Mouse (Mus musculus): ENCODE data around the gene Mut.
A peak's percentile ranks its signal among the peaks of the same experiment; 100 is the strongest.

Mut gene

DNA sequence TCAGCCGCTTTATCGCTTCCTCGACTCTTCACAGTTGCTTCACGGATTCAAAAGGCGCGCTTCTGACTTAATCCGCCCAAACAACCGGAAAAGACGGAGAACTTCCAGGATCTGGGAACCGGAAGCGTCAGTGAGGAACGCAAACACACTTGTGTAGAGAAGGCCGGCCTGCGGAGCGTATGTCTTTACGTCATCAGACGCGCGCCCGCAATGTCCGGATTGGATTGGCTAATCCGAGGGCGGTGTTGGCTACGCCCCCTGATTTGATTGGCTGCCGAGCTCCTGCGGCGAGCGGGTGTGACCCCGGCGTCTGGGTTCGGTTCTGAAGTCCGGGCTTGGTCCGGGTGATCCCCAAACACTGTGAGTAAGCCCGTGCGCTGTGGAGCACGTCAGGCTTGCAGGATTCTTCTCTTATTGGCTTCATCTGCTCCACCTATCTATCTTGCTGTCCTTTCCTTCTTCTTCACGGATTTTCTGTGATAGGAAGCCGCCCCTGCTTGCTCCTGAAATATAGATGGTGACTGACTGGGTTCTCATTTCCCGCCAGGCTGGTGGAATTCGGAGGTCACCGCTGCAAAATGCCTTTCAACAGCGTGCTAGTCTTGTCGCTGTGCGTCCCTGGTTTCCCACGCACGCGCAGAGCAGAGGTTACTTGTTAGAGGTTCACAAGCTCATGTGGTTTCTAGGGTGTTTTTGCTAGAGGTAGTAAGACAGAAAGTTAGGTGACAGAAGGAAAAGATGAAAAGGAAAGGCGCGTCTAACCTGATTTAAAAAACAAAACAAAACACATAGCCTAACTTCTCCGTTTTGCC, at the start of gene Mut, which contains the start of gene Cenpq:
Gene Mut, plus strand, starts transcription at position 266 of the 812 bp plus-strand sequence.
Gene Cenpq, minus strand, starts transcription at position 628 of the 812 bp plus-strand sequence.
- peak; percentile 99 for DNase-seq

GRCm38 (mm10) chr17:40885155-40885554, 49.3 kb upstream of the Mut start:
- no peak for DNase-seq

DNA sequence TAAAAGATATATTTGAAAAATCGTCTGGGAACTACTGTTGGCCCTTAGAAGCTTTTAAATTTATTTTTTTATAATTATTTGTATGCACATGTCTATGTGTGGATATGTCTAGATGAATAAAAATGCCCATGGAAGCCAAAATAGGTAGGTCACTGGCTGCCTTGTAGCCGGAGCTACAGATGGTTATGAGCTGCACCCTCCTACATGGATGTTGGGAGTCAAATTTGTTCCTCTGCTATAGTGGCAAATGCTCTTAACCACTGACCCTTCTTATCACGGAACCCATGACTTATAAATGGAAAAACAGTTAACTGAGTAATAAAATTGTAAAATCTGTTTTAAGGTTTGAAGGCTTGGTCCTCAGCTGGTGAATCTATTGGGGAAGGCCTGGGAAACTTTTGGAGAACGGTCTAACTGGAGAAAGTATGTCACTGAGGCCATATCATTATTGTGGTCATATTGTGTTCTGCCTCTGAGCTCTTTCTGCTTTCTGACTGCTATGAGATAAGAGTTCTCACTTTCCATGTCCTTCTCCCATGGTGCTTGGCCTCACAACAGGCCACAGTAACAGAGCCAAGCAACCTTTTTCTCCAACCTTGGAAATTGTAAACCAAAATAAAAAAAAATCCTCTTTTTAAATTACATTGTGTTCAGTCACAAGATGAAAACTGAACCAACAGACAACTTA, 46.5 kb upstream of the Mut start:
- no peak for DNase-seq

DNA sequence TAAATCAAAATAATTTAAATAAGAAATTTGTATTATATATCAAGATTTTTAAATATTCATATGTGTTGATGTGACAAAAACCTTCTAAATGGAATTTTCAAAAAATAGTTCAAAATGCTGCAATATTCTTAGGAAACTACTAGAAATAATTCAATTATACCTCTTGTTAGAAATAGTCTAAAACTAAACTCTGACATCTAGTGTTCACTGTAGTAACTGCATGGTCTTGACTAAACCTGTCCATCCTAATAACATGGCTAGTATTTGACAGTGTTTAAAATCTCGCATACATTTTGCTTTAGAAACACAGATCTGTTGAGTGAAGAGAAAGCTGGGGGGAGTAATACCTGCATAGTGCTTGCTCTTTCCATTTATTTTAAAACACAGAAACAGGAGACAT, 37.6 kb upstream of the Mut start:
- no peak for DNase-seq

- no peak for DNase-seq
Measured at GRCm38 (mm10) chr17:40899783-40900363, 34.6 kb upstream of the Mut start.

DNA sequence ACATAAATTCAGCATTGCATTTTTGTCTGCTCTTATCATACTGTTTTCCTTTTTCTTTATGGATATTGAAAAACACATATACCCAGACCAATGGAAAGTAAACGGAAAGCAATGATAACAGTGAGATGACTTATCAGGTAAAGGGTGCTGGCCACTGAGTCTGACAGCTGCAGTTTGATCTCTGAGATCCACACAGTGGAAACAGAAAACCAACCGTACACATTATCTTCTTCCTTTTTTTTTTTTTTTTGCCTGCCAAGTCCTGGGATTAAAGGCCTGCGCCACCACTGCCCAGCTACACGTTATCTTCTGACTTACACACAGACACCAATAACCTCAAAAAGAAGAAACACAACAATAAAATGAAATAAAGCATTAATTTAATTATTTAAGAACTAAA, 31.1 kb upstream of the Mut start:
- DNase-seq = no peak

GRCm38 (mm10) chr17:40904056-40904597, 30.4 kb upstream of the Mut start:
- peak; percentile 12 for DNase-seq

DNA sequence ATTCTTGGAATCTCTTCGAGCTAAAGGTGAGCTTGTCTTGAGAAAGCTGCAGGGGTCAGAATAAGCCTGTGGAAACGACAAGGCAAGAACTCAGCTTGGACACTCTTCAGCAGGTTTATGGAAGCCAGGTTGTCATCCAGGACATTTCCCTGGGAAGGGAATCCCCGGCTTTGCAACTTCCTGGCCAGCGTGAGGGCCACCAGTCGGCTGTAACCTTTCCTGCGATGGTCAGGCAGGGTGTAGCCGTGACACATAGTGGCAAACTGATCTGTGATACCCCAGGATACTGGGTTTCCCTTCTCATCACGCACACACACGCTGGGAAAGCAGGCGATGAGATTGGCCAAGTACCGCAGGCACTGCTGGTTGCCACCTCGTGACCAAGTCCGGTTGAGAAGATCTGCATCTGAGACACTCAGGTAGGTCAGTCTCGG, 29.7 kb upstream of the Mut start:
- DNase-seq = peak; percentile 57

DNA sequence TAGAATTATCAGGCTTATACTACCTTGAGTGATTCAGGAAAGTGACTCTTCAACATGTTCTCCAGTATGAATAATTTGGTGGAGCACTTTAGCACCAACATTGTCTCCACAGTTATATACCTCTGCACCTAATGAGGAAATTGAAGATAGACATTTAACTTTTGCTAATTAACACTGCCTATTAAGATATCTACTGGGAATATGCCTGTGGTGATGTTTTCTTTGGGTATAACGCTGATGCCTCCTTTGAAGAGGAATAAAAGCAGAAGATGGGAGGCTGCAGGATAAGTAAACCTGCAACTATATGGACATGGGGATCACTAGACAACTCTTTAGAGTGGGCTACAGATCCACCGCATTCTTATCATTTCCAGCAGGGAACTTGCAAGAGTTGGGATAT, 20.2 kb upstream of the Mut start, which contains the start of gene Glyatl3:
Gene Glyatl3, minus strand, starts transcription at position 101 of the 400 bp plus-strand sequence.
- no peak for DNase-seq

DNA sequence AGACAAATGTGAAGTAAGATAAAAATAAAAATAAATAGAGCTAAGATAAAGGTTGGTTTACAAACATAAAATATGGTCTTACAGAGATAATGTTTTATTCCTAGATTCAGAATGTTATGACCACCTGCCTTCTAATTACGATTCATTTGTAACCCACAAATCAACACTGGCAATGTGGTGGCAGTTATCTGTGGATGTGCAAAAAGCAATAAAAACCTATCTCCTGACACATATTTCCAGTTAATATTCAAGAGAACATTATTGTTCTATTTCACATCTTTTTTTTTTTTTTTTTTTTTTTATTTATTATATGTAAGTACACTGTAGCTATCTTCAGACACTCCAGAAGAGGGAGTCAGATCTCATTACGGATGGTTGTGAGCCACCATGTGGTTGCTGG, 19.0 kb upstream of the Mut start:
- DNase-seq = no peak

DNA sequence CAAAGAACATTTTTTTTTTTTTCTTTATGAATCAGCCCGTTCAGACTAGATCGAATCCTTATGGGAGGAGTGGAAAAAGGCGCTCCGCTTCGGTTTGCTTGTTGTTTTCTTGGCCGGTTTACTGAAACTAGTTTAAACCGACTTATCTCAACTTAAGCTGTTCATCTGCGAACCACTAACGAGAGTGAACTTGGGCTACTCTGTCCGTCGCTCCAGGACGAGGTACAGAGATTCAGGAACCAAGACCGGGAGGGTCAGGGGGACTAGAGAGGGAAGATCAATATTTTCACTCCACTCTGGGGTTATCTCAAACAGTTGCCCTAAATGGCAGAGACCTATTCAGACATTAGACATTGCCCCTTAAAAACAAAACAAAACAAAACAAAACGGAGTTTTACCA, 500 bp upstream of the Mut start:
- no peak for DNase-seq

DNA sequence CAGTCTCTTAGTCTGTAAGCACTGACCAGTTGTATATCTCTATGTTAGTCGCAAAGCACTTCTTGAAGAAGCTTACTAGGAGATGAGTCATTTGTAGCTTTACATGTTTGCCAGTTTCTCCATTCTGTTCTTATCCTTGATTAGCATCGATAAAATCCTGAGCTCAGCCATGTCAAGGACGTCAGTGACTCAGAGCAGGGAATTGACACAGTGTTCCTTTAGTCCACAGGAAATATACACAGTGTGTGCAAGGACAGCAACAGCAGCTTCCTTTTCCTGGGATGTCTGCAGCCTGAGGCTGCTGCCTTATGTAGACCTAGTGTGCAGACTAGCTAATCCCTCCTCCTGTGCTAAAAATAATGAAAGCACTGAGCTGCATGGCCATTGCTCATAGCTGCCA, 14.0 kb downstream of the Mut start:
- DNase-seq = no peak

DNA sequence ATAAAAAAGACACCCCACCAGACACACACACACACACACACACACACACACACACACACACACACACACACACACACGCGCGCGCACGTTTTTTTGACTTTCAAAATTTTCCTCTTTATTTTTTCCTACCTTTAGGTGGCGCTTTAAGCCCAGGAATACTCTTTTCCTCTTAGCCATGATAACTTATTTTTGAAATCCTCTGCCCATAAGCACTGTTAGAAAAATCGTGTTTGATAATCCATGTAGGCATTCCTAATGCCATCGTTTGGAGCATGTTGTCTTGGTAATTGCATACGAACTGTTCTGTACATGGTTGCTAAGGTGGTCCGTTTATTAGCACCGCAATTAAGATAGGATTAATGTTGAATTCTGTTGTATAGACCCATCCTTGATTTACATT, 43.4 kb downstream of the Mut start:
- DNase-seq = no peak

- no peak for DNase-seq
Measured at GRCm38 (mm10) chr17:40992102-40992501, 57.6 kb downstream of the Mut start.

Data from cerebellum, adult 9-11 months (tissue).